Mouse (Mus musculus): Measurements from ENCODE around the gene Il1f8. TPM values are rescaled to one million over a fixed set of nuclear protein-coding genes. Genes with fewer than 3 reads are reported as not detected.
"Not testable (repeated sequence)": the region's sequence is repeated elsewhere in the genome, so short reads cannot be mapped to it uniquely, and the experiment has no call there.

Gene Il1f8
- not detected for total RNA-seq (2022)

DNA sequence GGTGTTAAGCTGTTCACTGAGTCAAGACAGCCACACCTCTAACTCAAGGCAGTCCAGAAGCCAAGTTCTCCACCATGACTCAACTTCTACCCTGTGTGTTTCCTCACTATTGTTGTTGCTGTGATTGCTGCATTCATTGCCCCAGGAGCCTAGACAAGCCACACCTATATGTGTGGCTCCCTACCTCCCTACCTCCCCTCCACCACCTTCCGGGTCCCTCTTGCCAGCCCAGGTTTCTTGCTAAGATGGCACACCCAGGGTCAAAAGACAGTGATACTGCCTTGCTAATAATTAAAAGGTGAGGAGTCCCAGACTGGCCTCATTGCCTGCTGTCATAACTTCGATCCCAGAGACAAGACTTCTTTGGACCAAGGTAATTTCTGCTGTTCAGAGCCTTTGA, at the start of gene Il1f8:
Gene Il1f8 (plus strand): TSS at position 301 of the 400 bp plus-strand sequence.
- no peak for DNase-seq (ENCODE audit: low spot score in 2 of 2)

GRCm38 (mm10) chr2:24103619-24104289, 49.2 kb upstream of the Il1f8 start:
- DNase-seq (ENCODE audit: low spot score in 2 of 2), result no peak

- DNase-seq (ENCODE audit: low spot score in 2 of 2), result no peak
Measured at GRCm38 (mm10) chr2:24109085-24109484, 43.9 kb upstream of the Il1f8 start.

GRCm38 (mm10) chr2:24134373-24134772, 18.6 kb upstream of the Il1f8 start:
- no peak for DNase-seq (ENCODE audit: low spot score in 2 of 2)

DNA sequence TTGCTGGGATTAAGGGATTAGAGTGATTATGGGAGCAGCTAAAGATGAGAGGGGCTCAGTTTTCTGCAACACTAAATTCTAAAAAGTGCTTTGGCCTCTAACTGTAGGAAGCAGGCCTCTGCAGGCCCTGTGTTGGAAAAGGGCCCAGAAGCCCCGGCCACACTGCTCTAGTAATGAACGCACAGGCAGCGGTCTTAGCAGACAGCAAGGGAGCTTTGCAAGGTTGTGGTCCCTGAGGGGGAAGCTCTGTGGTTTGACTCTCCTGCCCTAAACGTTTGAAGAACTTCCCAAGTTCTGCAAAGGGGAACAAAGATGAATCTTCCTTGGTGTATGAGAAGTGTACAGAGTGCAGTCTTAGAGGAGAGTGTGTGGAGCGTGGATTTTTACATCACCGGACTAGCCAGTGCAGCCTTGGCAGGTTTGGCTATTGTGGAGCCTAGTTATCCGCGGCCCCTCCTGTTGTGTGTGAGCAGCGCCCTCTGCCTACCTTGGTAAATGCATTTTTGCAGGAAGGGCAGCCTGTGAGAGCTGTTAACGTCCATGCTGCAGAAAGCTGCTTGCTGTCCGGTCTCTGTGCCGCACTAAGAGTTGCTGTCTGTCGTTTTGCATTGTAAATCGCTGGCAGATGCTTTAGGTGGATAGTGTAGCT, 28.8 kb downstream of the Il1f8 start:
- peak; percentile 15 to 40 for DNase-seq (ENCODE audit: low spot score in 2 of 2)

DNA sequence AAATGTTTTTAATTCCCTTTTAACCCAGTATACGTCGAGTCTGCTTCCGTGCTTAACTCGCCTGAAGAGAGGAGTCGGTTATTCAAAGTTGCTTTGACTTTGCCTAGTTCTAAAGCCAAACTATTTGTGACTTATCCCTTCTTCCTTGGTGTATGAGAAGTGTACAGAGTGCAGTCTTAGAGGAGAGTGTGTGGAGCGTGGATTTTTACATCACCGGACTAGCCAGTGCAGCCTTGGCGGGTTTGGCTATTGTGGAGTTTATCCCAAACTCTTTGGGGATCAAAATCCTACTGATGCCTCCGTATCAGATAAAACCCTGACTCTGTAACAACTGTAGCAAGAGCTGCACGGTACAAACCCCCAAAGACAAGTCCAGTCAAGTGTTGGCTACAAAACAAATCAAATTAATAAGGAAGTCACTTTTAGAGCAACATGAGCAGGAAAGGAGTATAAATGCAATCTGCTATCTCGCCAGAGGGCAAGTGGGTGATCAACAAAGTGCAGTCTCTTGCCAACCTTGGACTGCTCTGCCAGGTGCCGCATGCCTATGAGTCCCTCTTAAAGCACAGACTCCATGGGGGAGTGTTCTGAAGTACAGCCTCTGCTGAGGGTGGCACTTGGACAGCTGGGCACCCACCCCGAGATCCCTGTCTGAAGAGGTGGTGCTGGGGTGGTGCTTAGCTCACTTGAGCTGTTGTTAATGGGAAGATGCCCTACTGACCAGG, 29.6 kb downstream of the Il1f8 start:
- not testable (repeated sequence) for DNase-seq (ENCODE audit: low spot score in 2 of 2)

DNA sequence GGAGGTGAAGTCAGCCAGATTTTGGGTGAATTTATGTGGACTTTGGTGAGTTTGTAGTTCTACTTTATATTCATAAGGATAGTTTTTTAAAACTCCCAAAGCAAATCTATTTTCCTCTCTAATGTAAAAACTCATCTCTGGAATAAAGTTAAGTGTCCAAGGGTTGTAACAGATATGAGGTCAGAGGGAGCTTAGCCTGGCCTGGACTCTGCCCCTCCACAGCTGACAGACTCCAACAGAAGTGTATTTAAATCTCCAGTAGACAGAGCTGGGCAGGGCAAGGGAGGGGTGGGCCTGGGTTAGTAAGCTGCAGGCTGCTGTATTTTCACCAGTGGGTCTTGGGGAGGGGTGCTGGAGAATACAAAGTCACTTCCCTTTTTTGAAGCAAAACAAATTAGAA, 31.1 kb downstream of the Il1f8 start:
- DNase-seq (ENCODE audit: low spot score in 2 of 2), result not testable (repeated sequence)

GRCm38 (mm10) chr2:24186176-24186575, 33.2 kb downstream of the Il1f8 start, which contains the start of gene Il1f9:
Gene Il1f9, plus strand, starts transcription at chr2:24186476.
- no peak for DNase-seq (ENCODE audit: low spot score in 2 of 2)

DNA sequence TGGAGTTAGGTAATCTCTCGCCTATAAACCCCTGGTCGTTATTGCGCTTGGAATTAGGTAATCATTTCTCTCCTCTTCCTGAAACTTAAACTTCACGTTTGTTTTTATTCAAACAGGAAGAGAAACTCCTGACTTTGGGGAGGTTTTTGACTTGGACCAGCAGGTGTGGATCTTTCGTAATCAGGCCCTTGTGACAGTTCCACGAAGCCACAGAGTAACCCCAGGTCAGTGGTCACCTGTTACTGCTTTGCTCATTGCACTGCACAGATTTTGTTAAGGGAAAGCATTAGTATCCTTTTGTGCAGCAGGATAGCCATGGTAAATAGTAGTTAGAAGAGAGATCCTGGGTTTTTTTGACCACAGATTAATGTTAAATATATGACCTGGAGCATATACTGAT, 34.6 kb downstream of the Il1f8 start:
- DNase-seq (ENCODE audit: low spot score in 2 of 2), result no peak

DNA sequence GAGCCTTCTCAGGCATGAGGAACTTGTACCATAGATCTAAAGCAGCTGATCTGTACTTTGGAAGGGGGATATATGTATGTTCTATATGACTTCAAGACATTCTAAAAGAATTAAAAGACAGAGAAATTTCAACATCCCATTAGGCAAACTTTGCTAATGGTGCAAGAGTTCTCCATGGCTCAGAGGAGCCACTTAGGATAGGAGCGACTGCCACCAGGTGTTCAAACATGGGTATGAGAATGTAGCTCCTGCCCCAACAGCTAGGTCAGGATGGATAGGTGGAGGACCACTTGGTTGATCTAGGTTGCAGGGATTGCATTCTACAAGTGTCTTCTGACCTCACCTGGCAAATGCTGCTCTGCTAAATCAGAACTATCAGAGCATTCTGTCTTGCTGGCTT, 35.2 kb downstream of the Il1f8 start:
- DNase-seq (ENCODE audit: low spot score in 2 of 2), result no peak

Other genes starting within 250 kb of the Il1f8 start
- gene Hnmt, start 103.8 kb upstream of the Il1f8 start, total RNA-seq (2022), result 10 to 100 TPM; 23.5 to 30.1 (median 28.3) TPM
- not detected for gene Tbpl2, start 56.6 kb upstream of the Il1f8 start, total RNA-seq (2022)
- gene Il1f9, start 33.3 kb downstream of the Il1f8 start, total RNA-seq (2022), result not detected
- not detected for gene Il1f6, start 62.3 kb downstream of the Il1f8 start, total RNA-seq (2022)
- not detected for gene Il1f5, start 123.8 kb downstream of the Il1f8 start, total RNA-seq (2022)
- not detected for gene Il1f10, start 138.0 kb downstream of the Il1f8 start, total RNA-seq (2022)
- gene Il1rn, start 183.7 kb downstream of the Il1f8 start, total RNA-seq (2022), result under 1 TPM in 1 of 4 experiments, not detected in 3; 0.58 TPM
- 1 to 10 TPM in 2 of 4 experiments, under 1 TPM in 2; 0.69 to 3.4 (median 1.6) TPM for gene Psd4, start 214.4 kb downstream of the Il1f8 start, total RNA-seq (2022)

Data from layer of hippocampus, adult 8-10 months (tissue).